Mouse (Mus musculus): ENCODE measurements around the gene Jam3. TPM values are rescaled to one million over a fixed set of nuclear protein-coding genes. Genes with fewer than 3 reads are reported as not detected.

Jam3 gene
- total and polyA plus RNA-seq, 3 experiments: 0.17 to 2.0 (median 0.72) TPM

DNA sequence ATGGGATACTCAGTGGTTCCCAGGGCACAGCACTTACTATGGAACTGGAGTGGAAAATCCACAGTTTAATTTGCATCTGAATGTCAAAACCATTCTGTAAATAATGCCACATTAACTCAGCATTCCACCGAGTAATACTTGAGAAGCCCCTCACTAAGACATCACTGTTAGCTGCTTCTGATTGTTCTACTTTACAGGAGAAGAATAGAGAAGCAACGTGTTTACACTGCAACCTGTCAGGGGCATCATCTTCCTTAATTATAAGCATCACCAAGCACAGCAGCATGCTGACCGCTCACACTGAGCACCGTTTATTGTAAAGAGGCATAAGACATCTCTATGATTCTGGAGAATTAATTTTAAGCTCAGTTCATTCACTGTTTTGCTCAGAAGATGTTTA is 32.3 kb downstream of the Jam3 start:
- H3K36me3 ChIP-seq (replicated peaks in 1 of 2; ENCODE audit: control insufficient read depth in 1 of 2, insufficient read depth in 1 of 2, low read length in 1 of 2): no peaks in the 10 kb centered on the region
- no peaks in the 10 kb centered on the region for H3K79me2 ChIP-seq (replicated peaks; ENCODE audit: control insufficient read depth, extremely low read depth, insufficient read depth, poor library complexity, severe bottlenecking)
- peaks cover 5 to 13% of the 10 kb centered on the region in 2 experiments; a peak in 3 of 4 replicates for H3K4me1 ChIP-seq (ENCODE audit: control insufficient read depth in 1 of 2, insufficient read depth in 2 of 2)
- TF ChIP-seq ZC3H11A (IDR thresholded peaks at IDR 0.05; ENCODE audit: low read depth, low read length) (no peak), MYC (IDR thresholded peaks at IDR 0.05; ENCODE audit: low read depth, low read length) (no peak)
- H3K27me3 ChIP-seq (replicated peaks): no peaks in the 10 kb centered on the region
- DNase-seq (ENCODE audit: extremely low read depth): no peak
- H3K9ac ChIP-seq (ENCODE audit: insufficient read depth, low read depth): no peak overlapping the region
- H3K4me2 ChIP-seq (ENCODE audit: insufficient read depth, low read depth, poor library complexity, severe bottlenecking): no peak overlapping the region
- in situ Hi-C loops (cut with MboI; ENCODE audit: low pct_ligation_motif_present, low pct_unique_long_range_greater_than_20kb, low sequenced_read_pairs): no loop called here
- peaks cover 6% of the 10 kb centered on the region for H3K9me3 ChIP-seq (replicated peaks; ENCODE audit: low read length)
- no peak overlapping the region for H3K4me3 ChIP-seq (replicated peaks in 1 of 3; ENCODE audit: low read depth in 2 of 3, low read length in 2 of 3, poor library complexity in 1 of 3)
- dilution Hi-C loops (cut with MboI; ENCODE audit: extremely low pct_ligation_motif_present, extremely low pct_unique_long_range_greater_than_20kb, low sequenced_read_pairs): no loop called here
- H3K27ac ChIP-seq (ENCODE audit: insufficient read depth, low read depth): no peak overlapping the region

DNA sequence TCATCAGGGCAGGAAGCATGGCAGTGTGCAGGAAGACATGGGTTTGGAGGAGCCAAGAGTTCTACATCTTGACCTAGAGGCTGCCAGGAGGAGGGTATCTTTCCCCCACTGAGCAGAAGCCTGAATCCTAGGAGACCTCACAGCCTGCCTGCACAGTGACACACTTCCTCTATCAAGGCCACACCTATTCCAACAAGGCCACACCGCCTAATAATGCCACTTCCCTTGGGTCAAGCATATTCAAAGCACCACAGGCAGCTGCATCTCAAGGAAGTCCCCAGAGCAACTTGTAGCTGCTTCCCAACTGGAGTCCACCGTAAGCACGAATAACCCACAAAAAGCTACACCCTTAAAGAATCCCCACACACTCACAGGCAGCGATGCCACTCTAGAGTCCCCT is 33.1 kb downstream of the Jam3 start:
- TF ChIP-seq ZMIZ1 (IDR thresholded peaks at IDR 0.05; ENCODE audit: low read depth, low read length): no peak
- TF ChIP-seq E2F4 (IDR thresholded peaks at IDR 0.05; ENCODE audit: insufficient replicate concordance, low read depth, low read length): no peak
- TF ChIP-seq JUND (conservative IDR thresholded peaks at IDR 0.05; ENCODE audit: low read depth, low read length): no peak
- no peak for TF ChIP-seq EP300 (IDR thresholded peaks at IDR 0.05; ENCODE audit: low read length)
- no peak for TF ChIP-seq TBP (conservative IDR thresholded peaks at IDR 0.05; ENCODE audit: low read depth, low read length)
- no peak for TF ChIP-seq CTCF (conservative IDR thresholded peaks at IDR 0.05 in 1 of 2, IDR thresholded peaks at IDR 0.05 in 1 of 2; ENCODE audit: low read depth in 2 of 2, low read length in 2 of 2)
- Histone ChIP-seq H3K4me1 (ENCODE audit: control insufficient read depth in 1 of 2, insufficient read depth in 2 of 2) (peaks cover 5 to 13% of the 10 kb centered on the region in 2 experiments; a peak in 3 of 4 replicates), H3K9me3 (replicated peaks; ENCODE audit: low read length) (peaks cover 6% of the 10 kb centered on the region), H3K27me3 (replicated peaks) (no peaks in the 10 kb centered on the region), H3K79me2 (replicated peaks; ENCODE audit: control insufficient read depth, extremely low read depth, insufficient read depth, poor library complexity, severe bottlenecking) (no peaks in the 10 kb centered on the region), H3K36me3 (replicated peaks in 1 of 2; ENCODE audit: control insufficient read depth in 1 of 2, insufficient read depth in 1 of 2, low read length in 1 of 2) (no peaks in the 10 kb centered on the region), H3K9ac (ENCODE audit: insufficient read depth, low read depth) (no peak overlapping the region), H3K4me2 (ENCODE audit: insufficient read depth, low read depth, poor library complexity, severe bottlenecking) (no peak overlapping the region), H3K27ac (ENCODE audit: insufficient read depth, low read depth) (no peak overlapping the region), H3K4me3 (replicated peaks in 1 of 3; ENCODE audit: low read depth in 2 of 3, low read length in 2 of 3, poor library complexity in 1 of 3) (no peak overlapping the region)
- in situ Hi-C loops (cut with MboI; ENCODE audit: low pct_ligation_motif_present, low pct_unique_long_range_greater_than_20kb, low sequenced_read_pairs) (no loop called here), dilution Hi-C loops (cut with MboI; ENCODE audit: extremely low pct_ligation_motif_present, extremely low pct_unique_long_range_greater_than_20kb, low sequenced_read_pairs) (no loop called here)
- no peak for DNase-seq (ENCODE audit: extremely low read depth)

DNA sequence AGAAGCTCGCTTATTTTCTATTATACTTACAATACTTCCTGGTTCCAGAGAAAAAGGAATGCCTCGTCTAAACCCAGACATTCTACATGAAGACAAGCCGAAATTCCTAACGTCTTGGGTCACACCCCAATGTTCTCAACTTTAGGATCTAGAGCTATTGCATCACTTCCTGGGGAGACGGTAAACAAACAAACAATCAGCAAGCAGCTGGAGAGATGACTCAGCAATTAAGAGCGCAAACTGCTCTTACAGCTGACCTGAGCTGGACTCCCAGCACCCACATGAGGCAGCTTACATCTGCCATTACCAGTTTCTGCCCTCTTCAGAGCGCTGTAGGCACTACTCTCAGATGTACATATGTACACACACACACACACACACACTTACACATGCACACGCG is 34.0 kb downstream of the Jam3 start:
- Histone ChIP-seq H3K27me3 (replicated peaks) (no peaks in the 10 kb centered on the region), H3K36me3 (replicated peaks in 1 of 2; ENCODE audit: control insufficient read depth in 1 of 2, insufficient read depth in 1 of 2, low read length in 1 of 2) (no peaks in the 10 kb centered on the region), H3K4me1 (ENCODE audit: control insufficient read depth in 1 of 2, insufficient read depth in 2 of 2) (peaks cover 5 to 13% of the 10 kb centered on the region in 2 experiments; a peak in 3 of 4 replicates), H3K4me2 (ENCODE audit: insufficient read depth, low read depth, poor library complexity, severe bottlenecking) (no peak overlapping the region), H3K4me3 (replicated peaks in 1 of 3; ENCODE audit: low read depth in 2 of 3, low read length in 2 of 3, poor library complexity in 1 of 3) (no peak overlapping the region), H3K9me3 (replicated peaks; ENCODE audit: low read length) (peaks cover 3% of the 10 kb centered on the region), H3K79me2 (replicated peaks; ENCODE audit: control insufficient read depth, extremely low read depth, insufficient read depth, poor library complexity, severe bottlenecking) (no peaks in the 10 kb centered on the region), H3K9ac (ENCODE audit: insufficient read depth, low read depth) (no peak overlapping the region), H3K27ac (ENCODE audit: insufficient read depth, low read depth) (no peak overlapping the region)
- DNase-seq (ENCODE audit: extremely low read depth): no peak
- dilution Hi-C loops (cut with MboI; ENCODE audit: extremely low pct_ligation_motif_present, extremely low pct_unique_long_range_greater_than_20kb, low sequenced_read_pairs): no loop called here
- in situ Hi-C loops (cut with MboI; ENCODE audit: low pct_ligation_motif_present, low pct_unique_long_range_greater_than_20kb, low sequenced_read_pairs): no loop called here
- TF ChIP-seq ETS1 (conservative IDR thresholded peaks at IDR 0.05; ENCODE audit: low read depth, low read length) (no peak), CHD2 (IDR thresholded peaks at IDR 0.05; ENCODE audit: low read length) (no peak), USF1 (IDR thresholded peaks at IDR 0.05; ENCODE audit: low read depth, low read length) (no peak), EP300 (IDR thresholded peaks at IDR 0.05; ENCODE audit: low read length) (no peak), ZC3H11A (IDR thresholded peaks at IDR 0.05; ENCODE audit: low read depth, low read length) (no peak)

All from CH12.LX (cell line).